Mouse (Mus musculus) MEL (cell line): ENCODE measurements at regions not wholly inside any gene's neighbourhood (a gene's known extent, or its start where the extent isn't known, plus 50 kb on each side); places are given as distances from the start of the nearest gene placed in this dataset.

Source experiments
- DNase-seq: peaks from one replicate; pipeline ENCODE4 v3.0.0; 2011; ENCODE audit warnings: low read depth, low spot score
- H3K27ac ChIP-seq: 2 replicates; pipeline ENCODE4 v1.5.1; 2012; ENCODE audit warnings: low read depth, mild to moderate bottlenecking, control low read depth, low read length, moderate library complexity; ENCODE audit not compliant: control insufficient read depth
- H3K27me3 ChIP-seq, 2 experiments: fragments of 150-350 bp in 1 of 2; sonication (generic) in 1 of 2; 2 replicates each; pipeline ENCODE4 v1.6.1; 2012; ENCODE audit warnings: low read length in 2 of 2, mild to moderate bottlenecking in 2 of 2, improper control_type of control experiment in 1 of 2, moderate library complexity in 1 of 2; ENCODE audit not compliant: insufficient read depth in 2 of 2, control insufficient read depth in 1 of 2
- H3K36me3 ChIP-seq, 2 experiments: 2 replicates each; pipeline ENCODE4 v1.6.1; 2012 to 2014; ENCODE audit warnings: low read length in 2 of 2, improper control_type of control experiment in 1 of 2, inconsistent platforms in 1 of 2, mild to moderate bottlenecking in 1 of 2; ENCODE audit not compliant: insufficient read depth in 2 of 2, control insufficient read depth in 1 of 2
- H3K4me1 ChIP-seq, 2 experiments: fragments of 150-350 bp in 1 of 2; sonication (generic) in 1 of 2; 2 replicates each; pipeline ENCODE4 v1.6.1; 2012; ENCODE audit warnings: low read length in 2 of 2, improper control_type of control experiment in 1 of 2, mild to moderate bottlenecking in 1 of 2; ENCODE audit not compliant: insufficient read depth in 2 of 2, control insufficient read depth in 1 of 2
- H3K4me3 ChIP-seq, 2 experiments: fragments of 150-350 bp in 1 of 2; sonication (generic) in 1 of 2; 2 replicates each; pipeline ENCODE4 v1.5.1; 2012; ENCODE audit warnings: low read depth in 2 of 2, low read length in 2 of 2, mild to moderate bottlenecking in 2 of 2, moderate library complexity in 2 of 2, control low read depth in 1 of 2, improper control_type of control experiment in 1 of 2; ENCODE audit not compliant: control insufficient read depth in 1 of 2, insufficient read depth in 1 of 2
- H3K79me2 ChIP-seq: 2 replicates; pipeline ENCODE4 v1.6.1; 2012; ENCODE audit warnings: mild to moderate bottlenecking, low read length, moderate library complexity; ENCODE audit not compliant: control insufficient read depth, poor library complexity, insufficient read depth
- H3K9ac ChIP-seq: 2 replicates; pipeline ENCODE4 v1.6.1; 2012; ENCODE audit warnings: low read depth, mild to moderate bottlenecking, control low read depth, low read length, moderate library complexity; ENCODE audit not compliant: control insufficient read depth, poor library complexity, severe bottlenecking
- H3K9me3 ChIP-seq: fragments of 150-350 bp; sonication (generic); replicated peaks from 2 replicates; pipeline ENCODE4 v1.6.1; 2012; ENCODE audit warnings: mild to moderate bottlenecking, low read length, improper control_type of control experiment, moderate library complexity; ENCODE audit not compliant: insufficient read depth
- BHLHE40 ChIP-seq: IDR thresholded peaks from 2 replicates; pipeline ENCODE4 v1.6.1; 2012; ENCODE audit warnings: low read depth, mild to moderate bottlenecking, inconsistent platforms, low read length, improper control_type of control experiment, borderline replicate concordance
- CHD2 ChIP-seq: IDR thresholded peaks from 2 replicates; pipeline ENCODE4 v1.6.1; 2011; ENCODE audit warnings: low read length, improper control_type of control experiment
- CTCF ChIP-seq, 3 experiments: IDR thresholded peaks in 2 of 3; conservative IDR thresholded peaks in 1 of 3; 2 replicates each; pipeline ENCODE4 v1.5.1; 2011 to 2012; ENCODE audit warnings: low read length in 3 of 3, low read depth in 2 of 3, mild to moderate bottlenecking in 2 of 3, improper control_type of control experiment in 1 of 3, inconsistent platforms in 1 of 3, mixed read lengths in 1 of 3, moderate library complexity in 1 of 3; ENCODE audit not compliant: control insufficient read depth in 1 of 3, insufficient read depth in 1 of 3, poor library complexity in 1 of 3, severe bottlenecking in 1 of 3
- EP300 ChIP-seq, 2 experiments: IDR thresholded peaks; 2 replicates each; pipeline ENCODE4 v1.6.1; 2011; ENCODE audit warnings: improper control_type of control experiment in 2 of 2, low read length in 2 of 2, low read depth in 1 of 2, mild to moderate bottlenecking in 1 of 2
- GABPA ChIP-seq: IDR thresholded peaks from 2 replicates; pipeline ENCODE4 v1.6.1; 2012; ENCODE audit warnings: low read depth, mild to moderate bottlenecking, inconsistent platforms, low read length, improper control_type of control experiment, moderate library complexity
- KAT2A ChIP-seq: conservative IDR thresholded peaks from 2 replicates; pipeline ENCODE4 v1.6.1; 2012; ENCODE audit warnings: low read depth, low read length, improper control_type of control experiment, inconsistent platforms
- MAFK ChIP-seq: IDR thresholded peaks from 2 replicates; pipeline ENCODE4 v1.6.1; 2011; ENCODE audit warnings: low read depth, mild to moderate bottlenecking, low read length, improper control_type of control experiment, borderline replicate concordance
- MAX ChIP-seq: IDR thresholded peaks from 2 replicates; pipeline ENCODE4 v1.6.1; 2011; ENCODE audit warnings: low read length, improper control_type of control experiment
- MEF2A ChIP-seq: IDR thresholded peaks from 2 replicates; pipeline ENCODE4 v1.6.1; 2014; ENCODE audit warnings: low read depth, mild to moderate bottlenecking, inconsistent platforms, low read length, improper control_type of control experiment; ENCODE audit not compliant: poor library complexity, insufficient replicate concordance, severe bottlenecking; ENCODE audit errors: extremely low read depth
- POLR2A ChIP-seq, 2 experiments: IDR thresholded peaks; 2 replicates each; pipeline ENCODE4 v1.6.1; 2011 to 2012; ENCODE audit warnings: low read length in 2 of 2, mild to moderate bottlenecking in 2 of 2, control low read depth in 1 of 2, improper control_type of control experiment in 1 of 2, low read depth in 1 of 2, moderate library complexity in 1 of 2; ENCODE audit not compliant: control insufficient read depth in 1 of 2, insufficient read depth in 1 of 2, poor library complexity in 1 of 2
- POLR2AphosphoS5 ChIP-seq: IDR thresholded peaks from 2 replicates; pipeline ENCODE4 v1.6.1; 2012; ENCODE audit warnings: low read depth, borderline replicate concordance, mild to moderate bottlenecking, inconsistent platforms, low read length, moderate library complexity, mixed read lengths
- RAD21 ChIP-seq: IDR thresholded peaks from 2 replicates; pipeline ENCODE4 v1.6.1; 2011; ENCODE audit warnings: mild to moderate bottlenecking, low read depth, low read length, improper control_type of control experiment
- SIN3A ChIP-seq: IDR thresholded peaks from 2 replicates; pipeline ENCODE4 v1.6.1; 2012; ENCODE audit warnings: low read length, improper control_type of control experiment, inconsistent platforms
- SMC3 ChIP-seq: IDR thresholded peaks from 2 replicates; pipeline ENCODE4 v1.6.1; 2011; ENCODE audit warnings: low read depth, low read length, improper control_type of control experiment
- ZKSCAN1 ChIP-seq: IDR thresholded peaks from 2 replicates; pipeline ENCODE4 v1.6.1; 2012; ENCODE audit warnings: low read depth, mild to moderate bottlenecking, inconsistent platforms, low read length, improper control_type of control experiment, moderate library complexity
- ZMIZ1 ChIP-seq: IDR thresholded peaks from 2 replicates; pipeline ENCODE4 v1.6.1; 2012; ENCODE audit warnings: low read depth, mild to moderate bottlenecking, inconsistent platforms, low read length, improper control_type of control experiment, moderate library complexity

DNA sequence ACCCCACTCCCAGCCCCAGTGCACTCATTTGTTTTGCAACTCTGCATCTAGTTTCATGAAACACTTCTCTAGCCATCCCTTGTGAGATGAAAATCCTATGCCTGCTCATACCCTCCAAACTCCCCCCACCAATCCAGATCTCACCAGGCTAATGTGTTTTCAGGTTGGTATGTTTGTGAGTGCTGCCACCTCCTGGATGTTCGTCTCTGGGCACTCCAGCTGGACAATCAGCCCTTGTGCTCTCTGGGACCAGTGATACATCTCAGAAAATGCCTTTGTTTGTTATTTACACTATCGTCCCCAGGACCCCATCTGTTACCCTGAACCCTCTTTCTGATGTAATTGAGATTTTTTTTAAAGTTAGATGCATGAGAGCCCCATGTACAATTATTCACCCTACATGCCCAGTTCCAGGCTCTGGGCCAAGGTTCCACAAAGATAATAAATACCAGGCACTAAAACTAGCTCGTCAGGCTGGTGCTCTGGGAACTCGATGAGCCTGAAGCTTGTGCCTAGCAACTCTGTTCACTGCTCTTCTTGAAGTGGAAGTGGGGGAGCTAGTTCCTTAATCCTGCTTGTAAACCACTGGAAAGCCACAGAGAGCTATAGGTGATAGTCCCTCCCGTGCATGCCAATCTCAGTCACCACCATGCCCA lies 304.2 kb downstream of the Gm9195 start:
- TF ChIP-seq ZMIZ1 = no peak
- TF ChIP-seq SIN3A = no peak
- no peak for TF ChIP-seq CTCF (IDR thresholded peaks at IDR 0.05 in 2 of 3, conservative IDR thresholded peaks at IDR 0.05 in 1 of 3; ENCODE audit: control insufficient read depth in 1 of 3, insufficient read depth in 1 of 3, low read depth in 2 of 3, low read length in 3 of 3, poor library complexity in 1 of 3, severe bottlenecking in 1 of 3)
- no peak for TF ChIP-seq SMC3
- no peak; the same call in 1 of the 2 replicates for TF ChIP-seq RAD21
- TF ChIP-seq, all 39 proteins: peak for 0
- DNase-seq = no peak
- no peaks in the 10 kb centered on the region for H3K9me3 ChIP-seq
- H3K36me3 ChIP-seq = no peaks in the 10 kb centered on the region
- H3K4me1 ChIP-seq = no peaks in the 10 kb centered on the region
- no peak overlapping the region for H3K4me3 ChIP-seq
- H3K79me2 ChIP-seq = no peaks in the 10 kb centered on the region
- no peaks in the 10 kb centered on the region for H3K27me3 ChIP-seq
- H3K27ac ChIP-seq = no peak overlapping the region
- H3K9ac ChIP-seq = no peak overlapping the region

DNA sequence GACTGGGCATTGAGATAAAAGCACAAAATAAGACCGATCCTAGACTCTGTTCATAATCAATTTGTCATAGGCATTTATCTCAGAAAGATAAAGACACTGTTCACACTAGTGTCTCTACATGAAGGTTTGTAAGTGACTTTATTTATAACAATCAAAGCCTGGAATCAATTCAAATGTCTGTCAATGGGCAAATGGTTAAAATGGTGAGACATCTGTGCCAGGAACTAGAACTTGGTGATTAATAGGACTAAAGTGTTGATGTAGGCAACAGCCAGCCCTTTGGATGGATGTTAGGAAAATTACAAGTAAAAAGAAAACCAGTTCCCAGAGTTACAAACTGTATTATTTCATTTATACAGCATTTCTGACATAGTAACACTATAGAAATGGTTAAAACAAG lies 315.9 kb downstream of the Gm9195 start:
- TF ChIP-seq MAFK (no peak), POLR2A (IDR thresholded peaks at IDR 0.05; ENCODE audit: control insufficient read depth in 1 of 2, insufficient read depth in 1 of 2, low read depth in 1 of 2, low read length in 2 of 2, poor library complexity in 1 of 2) (no peak), SIN3A (no peak), BHLHE40 (no peak), CHD2 (no peak), KAT2A (no peak), GABPA (no peak), POLR2AphosphoS5 (no peak), SMC3 (no peak), ZKSCAN1 (no peak), MAX (no peak), EP300 (IDR thresholded peaks at IDR 0.05; ENCODE audit: low read depth in 1 of 2, low read length in 2 of 2) (no peak), CTCF (IDR thresholded peaks at IDR 0.05 in 2 of 3, conservative IDR thresholded peaks at IDR 0.05 in 1 of 3; ENCODE audit: control insufficient read depth in 1 of 3, insufficient read depth in 1 of 3, low read depth in 2 of 3, low read length in 3 of 3, poor library complexity in 1 of 3, severe bottlenecking in 1 of 3) (no peak), ZMIZ1 (no peak), MEF2A (no peak)
- H3K27me3 ChIP-seq = no peaks in the 10 kb centered on the region

More for the DNA sequence above, 315.9 kb downstream of the Gm9195 start:
- Histone ChIP-seq H3K4me3 (no peak overlapping the region), H3K27ac (no peak overlapping the region), H3K36me3 (no peaks in the 10 kb centered on the region), H3K9me3 (no peaks in the 10 kb centered on the region), H3K4me1 (no peaks in the 10 kb centered on the region), H3K79me2 (no peaks in the 10 kb centered on the region), H3K9ac (no peak overlapping the region)
- DNase-seq = no peak
